Mouse (Mus musculus): ENCODE results near the gene Hoxd11.

Hoxd11 gene

DNA sequence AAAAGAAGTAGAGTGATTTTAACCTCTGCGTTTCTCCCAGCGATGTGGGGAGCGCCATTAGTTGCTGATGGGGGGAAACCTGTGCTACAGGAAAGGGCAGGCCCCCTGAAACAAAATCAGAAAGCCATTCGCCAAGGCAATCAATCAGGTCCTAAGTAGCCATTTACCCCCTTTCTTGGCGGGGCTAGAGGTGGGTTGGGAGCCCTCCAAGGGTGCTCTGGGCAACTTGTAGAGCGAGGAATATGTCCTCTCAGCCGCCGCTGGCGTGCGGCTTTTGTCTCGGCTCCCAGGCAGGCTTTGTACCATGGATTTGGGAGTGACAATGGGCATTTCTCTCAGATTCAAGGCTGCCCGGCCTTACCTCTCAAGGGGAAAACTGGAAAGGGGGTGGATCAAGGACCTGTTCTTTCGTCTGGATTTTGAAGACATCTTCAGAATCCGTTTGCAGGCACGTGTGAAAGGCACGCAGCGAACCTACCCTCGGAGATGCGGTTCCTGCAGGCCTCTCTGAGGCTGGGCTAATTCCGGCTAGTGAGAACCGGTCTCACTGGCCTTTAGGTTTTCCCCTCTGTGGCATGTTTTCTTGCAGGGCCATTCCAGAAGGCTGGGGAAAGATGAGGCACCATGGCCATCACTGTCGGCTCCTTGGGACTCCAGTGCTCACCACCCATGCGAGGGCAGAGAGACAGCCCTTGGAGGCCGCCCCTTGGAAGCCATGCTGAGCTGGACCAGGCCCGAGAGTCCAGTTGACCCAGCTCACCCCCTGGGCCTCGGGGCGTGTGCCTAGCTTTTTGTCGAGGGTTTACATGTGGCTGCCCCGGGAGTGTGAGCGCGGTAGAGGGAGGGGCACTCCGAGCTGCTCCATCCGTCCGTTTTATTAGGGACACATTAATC, 17.3 kb downstream of the Hoxd11 start:
- no peak for DNase-seq

GRCm38 (mm10) chr2:74697567-74698121, 18.3 kb downstream of the Hoxd11 start, which contains the start of gene Hoxd9:
Gene Hoxd9 (plus strand): TSS chr2:74697727.
- DNase-seq: no peak

GRCm38 (mm10) chr2:74698201-74699052, 19.1 kb downstream of the Hoxd11 start:
- DNase-seq: no peak

DNA sequence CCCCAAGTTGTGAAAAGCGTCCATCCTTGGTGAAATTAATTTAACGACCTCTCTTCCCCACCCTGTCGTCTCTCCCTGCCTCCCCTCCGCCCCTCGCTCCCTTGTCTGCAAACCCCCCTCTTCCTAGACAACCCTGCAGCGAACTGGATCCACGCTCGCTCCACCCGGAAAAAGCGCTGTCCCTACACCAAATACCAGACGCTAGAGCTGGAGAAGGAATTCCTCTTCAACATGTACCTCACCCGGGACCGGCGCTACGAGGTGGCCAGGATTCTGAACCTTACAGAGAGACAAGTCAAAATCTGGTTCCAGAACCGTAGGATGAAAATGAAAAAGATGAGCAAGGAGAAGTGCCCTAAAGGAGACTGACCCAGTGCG, 19.7 kb downstream of the Hoxd11 start:
- DNase-seq: no peak

DNA sequence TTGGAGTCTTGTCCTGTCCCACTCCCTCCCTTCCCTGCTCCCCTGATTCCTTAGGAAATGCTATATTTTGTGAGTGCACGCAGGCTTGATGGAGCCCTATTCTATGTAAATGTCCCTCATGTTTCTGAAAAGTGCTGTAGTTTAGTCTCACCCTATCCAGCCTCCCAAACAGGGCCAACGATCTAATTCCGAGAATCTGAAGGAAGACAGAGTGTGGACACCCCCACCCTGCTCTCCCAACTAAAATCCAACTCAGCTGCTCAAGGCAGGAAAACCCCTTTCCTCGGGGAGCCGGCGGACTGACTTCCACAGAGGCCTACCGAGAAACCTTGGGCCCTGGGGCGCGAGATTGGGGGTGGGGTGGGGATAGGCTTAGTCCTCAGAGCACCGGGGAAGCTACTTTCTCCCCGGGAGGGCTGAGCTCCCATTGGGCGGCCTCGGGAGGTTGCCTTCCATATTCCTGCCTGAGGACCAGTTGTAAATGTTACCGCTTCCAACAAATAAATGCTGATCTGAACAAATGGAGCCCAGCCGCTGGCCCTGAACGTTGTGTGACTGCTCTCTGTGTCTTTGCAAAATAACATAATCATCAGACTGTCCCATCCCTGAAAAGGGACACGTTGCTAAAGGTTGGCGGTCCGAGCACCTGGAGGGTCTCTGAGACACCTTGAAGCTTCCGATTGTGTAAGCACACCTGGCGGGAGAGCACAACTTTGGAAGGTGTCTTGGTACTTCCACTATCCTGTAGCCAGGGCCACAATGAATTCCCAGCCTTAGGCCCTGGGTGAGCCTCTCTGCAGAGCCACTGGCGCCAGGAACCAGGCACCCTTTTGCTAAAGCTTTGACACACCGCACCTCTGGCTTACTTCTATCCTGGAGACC, 20.5 kb downstream of the Hoxd11 start:
- DNase-seq: no peak

DNA sequence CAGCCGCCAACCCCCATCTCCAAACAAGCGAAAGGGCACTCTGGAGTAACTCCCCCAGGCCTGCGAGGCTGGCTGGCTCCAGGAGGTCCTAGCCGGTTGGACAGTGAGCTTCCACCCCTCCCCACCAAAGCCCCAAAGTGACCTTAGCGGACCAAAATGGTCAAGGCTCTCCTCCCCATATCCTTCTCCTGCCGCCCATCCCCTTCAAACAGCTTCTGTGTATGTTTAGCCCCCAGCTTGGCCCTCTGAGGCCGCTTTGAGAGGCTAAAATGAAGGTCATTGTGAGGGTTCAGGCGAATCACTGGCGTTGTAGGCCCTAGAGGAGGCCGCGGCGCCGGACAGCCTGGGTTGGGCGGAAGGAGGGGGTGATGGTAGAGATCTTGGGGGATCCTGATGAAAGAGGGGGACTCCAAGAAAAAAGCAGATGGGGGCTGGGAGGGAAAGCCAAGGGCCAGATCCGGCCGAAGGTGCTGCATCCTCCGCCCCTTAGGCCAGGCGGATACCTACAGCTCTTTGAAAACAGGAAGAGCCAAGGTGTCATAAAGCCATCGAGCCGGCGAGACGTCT, 21.3 kb downstream of the Hoxd11 start:
- no peak for DNase-seq

DNA sequence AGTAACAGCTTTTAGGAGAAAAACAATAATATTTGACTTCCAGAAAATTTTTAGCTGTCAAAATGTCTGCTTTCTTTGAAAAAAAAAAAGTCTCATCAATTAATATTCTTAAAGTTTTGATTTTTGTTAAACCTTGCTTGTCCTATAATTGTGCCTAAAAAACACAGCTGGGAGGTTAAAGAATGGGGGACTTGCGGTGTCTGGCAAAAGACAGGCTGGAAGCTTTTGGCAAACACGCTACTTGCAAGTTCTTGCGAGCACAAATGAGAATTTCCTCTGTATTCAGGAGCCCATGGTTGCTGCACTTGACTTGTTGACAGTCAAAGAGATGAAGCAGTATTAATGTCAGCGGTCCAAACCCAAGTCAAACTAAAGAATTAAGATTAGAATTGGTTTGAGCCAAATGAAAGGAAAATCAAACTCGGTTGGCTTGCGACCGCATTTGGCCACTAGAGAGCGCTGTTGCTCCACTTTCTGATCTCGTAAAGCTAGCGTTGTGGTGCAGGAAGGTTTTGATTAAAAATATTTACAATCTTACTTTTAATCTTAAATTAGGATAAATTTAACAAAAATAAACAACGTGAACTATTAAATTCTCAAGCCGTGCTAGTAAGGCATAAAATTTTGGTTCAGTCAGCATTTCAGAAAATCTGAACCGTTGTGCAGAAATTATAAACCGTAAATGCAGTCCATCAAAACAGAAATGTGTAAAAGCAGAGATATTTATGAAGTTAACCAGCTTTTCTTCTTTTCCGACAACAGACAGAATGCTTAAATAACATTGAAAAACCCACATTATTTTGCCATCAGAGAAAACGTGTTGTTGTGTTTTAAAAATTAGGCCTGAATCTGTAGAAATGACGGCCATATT, 22.8 kb downstream of the Hoxd11 start:
- peak; percentile 73 to 78 for DNase-seq

- DNase-seq: no peak
Measured at GRCm38 (mm10) chr2:74702820-74703219, 23.5 kb downstream of the Hoxd11 start.

DNA sequence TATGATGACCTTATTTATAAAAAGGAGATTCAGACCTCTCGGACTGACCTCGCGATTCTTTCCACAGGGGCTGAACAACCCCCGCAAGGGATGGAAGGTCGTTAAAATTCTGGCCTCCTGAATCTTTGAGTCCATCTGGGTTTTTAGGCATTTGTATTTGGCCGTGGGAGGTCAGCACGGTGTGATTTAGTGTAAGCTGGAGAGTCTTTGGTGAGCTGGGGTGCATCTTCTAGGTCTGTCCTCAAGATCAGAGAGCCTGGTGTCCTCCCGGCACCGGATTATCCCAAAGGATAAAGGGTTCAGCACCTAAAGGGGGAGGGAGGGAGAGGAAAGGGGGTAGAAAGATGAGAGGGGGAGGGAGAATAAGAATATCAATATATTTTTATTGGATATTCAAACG, 24.0 kb downstream of the Hoxd11 start:
- DNase-seq: no peak

- no peak for DNase-seq
Measured at GRCm38 (mm10) chr2:74703720-74704392, 24.5 kb downstream of the Hoxd11 start.

- DNase-seq: no peak
Measured at GRCm38 (mm10) chr2:74704393-74704998, 25.1 kb downstream of the Hoxd11 start, which contains the start of gene Hoxd8. Gene Hoxd8 (plus strand): TSS chr2:74704615.

DNA sequence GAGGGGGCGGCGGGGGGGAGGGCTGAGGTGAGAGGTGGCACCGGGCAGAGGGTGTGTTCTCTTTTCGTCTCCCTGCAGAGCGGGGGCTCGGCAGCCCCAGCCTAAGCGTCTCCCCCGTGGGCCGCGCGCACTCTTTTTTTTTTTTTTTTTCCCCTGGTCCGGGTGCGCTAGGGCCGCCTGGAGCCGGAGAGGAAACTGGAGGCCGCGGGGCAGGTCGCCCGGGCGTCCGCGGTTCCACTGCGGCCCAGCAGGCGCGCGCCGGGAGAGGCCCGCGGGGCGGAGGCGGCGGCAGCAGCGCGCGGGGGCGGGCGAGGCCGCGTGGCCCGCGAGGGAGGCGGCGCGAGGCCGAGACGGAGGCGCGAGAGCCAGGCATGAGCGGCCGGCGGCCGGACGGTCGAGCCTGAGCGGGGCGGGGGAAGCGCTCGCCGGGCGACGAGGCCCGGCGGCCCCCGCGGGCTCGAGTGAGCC, 25.7 kb downstream of the Hoxd11 start:
- no peak for DNase-seq

- no peak for DNase-seq
Measured at GRCm38 (mm10) chr2:74705467-74706089, 26.2 kb downstream of the Hoxd11 start.

- DNase-seq: no peak
Measured at GRCm38 (mm10) chr2:74706393-74706960, 27.1 kb downstream of the Hoxd11 start.

GRCm38 (mm10) chr2:74707599-74707998, 28.2 kb downstream of the Hoxd11 start:
- DNase-seq: no peak

DNA sequence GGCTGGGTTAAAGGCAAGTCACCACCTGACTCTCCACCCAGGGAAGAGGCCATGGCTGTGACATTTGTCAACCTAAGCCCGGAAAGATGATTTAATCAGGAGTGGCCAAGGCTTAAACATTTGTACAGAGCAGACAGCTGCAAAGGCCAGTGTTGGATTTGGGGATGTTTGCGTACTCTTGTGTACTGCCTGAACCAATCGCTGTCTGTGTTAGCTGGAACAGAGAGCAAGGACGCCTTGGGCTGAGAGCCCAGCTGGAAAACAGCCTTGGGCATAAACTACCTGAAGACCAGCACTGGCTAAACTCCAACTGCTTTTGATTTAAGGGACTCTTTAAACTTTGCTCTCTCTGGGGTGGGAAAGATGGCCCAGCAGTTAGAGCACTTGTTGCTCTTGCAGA, 29.3 kb downstream of the Hoxd11 start:
- DNase-seq: no peak

GRCm38 (mm10) chr2:74709465-74710419, 30.4 kb downstream of the Hoxd11 start:
- DNase-seq: no peak

Data from cerebellum, postnatal 36 days (tissue).